8 mouse cellular contexts compared by ENCODE assay signal in the genomic region with DNA sequence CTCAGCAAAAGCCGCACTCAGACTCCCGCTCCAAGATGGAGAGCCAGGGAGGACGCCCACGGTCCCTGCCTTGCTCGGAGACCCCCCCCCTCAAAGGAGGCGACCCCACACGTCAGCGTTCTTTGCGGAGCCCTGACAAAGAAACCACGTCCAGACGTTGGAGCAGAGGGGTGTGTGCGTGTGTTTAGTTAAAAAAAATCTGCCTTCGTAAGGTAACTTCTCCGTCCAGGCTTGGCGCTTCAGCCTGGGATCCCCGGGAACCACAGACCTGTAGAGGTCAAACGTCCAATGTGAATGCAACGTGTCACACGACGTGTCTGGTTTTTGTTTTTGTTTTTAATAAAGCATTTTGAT. TPM values are rescaled to one million over a fixed set of nuclear protein-coding genes. Genes with fewer than 3 reads are reported as not detected.
A peak's percentile ranks its signal among the peaks of the same experiment; 100 is the strongest.
DNase-seq lines count a peak whose midpoint lies in the region; ATAC-seq and TF ChIP-seq lines count a peak whose summit lies in the region.

No protein-coding gene starts in this region.

- H3K4me2 ChIP-seq in kidney, embryonic 16.5 days (replicated peaks; ENCODE audit: low read depth, low read length) = peak overlapping the region; percentile 86
- peak overlapping the region; percentile 87 for H3K4me2 ChIP-seq in myocyte (ENCODE audit: low read depth)

- ATAC-seq in erythroblast, adult 5-6 weeks (replicated peaks; ENCODE audit: low FRiP score, poor library complexity, severe bottlenecking) = no peak
- ATAC-seq in kidney, embryonic 16.5 days (ENCODE audit: low FRiP score, low TSS enrichment) = peak; percentile 47

- H3ac ChIP-seq in myocyte (ENCODE audit: control insufficient read depth, insufficient read length) = peak overlapping the region; percentile 89

- H3K27me3 ChIP-seq in erythroblast, embryonic 14.5 days (ENCODE audit: control insufficient read depth) = peaks cover 46% of the 10 kb centered on the region
- peaks cover 18% of the 10 kb centered on the region; the same call in 1 of the 2 replicates for H3K27me3 ChIP-seq in forebrain, embryonic 10.5 days (ENCODE audit: poor library complexity, severe bottlenecking)
- H3K27me3 ChIP-seq in kidney, embryonic 16.5 days (ENCODE audit: insufficient read depth, low read length) = no peaks in the 10 kb centered on the region
- no peaks in the 10 kb centered on the region for H3K27me3 ChIP-seq in myocyte (ENCODE audit: control insufficient read depth, insufficient read depth, insufficient read length)

- WGBS in forebrain, embryonic 10.5 days = under 1% methylated on average over 20 of the region's 20 CpGs
- WGBS in kidney, embryonic 16.5 days = under 1% methylated on average over 20 of the region's 20 CpGs

- peak overlapping the region; percentile 100 for H3K9ac ChIP-seq in kidney, embryonic 16.5 days (replicated peaks; ENCODE audit: low read length)

- H3K36me3 ChIP-seq in erythroblast, embryonic 14.5 days (ENCODE audit: control insufficient read depth) = no peaks in the 10 kb centered on the region
- H3K36me3 ChIP-seq in forebrain, embryonic 10.5 days (replicated peaks) = no peaks in the 10 kb centered on the region
- H3K36me3 ChIP-seq in kidney, embryonic 16.5 days (ENCODE audit: insufficient read depth, low read length) = no peaks in the 10 kb centered on the region
- H3K36me3 ChIP-seq in myocyte (ENCODE audit: control insufficient read depth, insufficient read depth) = no peaks in the 10 kb centered on the region

- TF ChIP-seq POLR2A in myocyte (IDR thresholded peaks at IDR 0.05; ENCODE audit: insufficient read length, low read depth) = no peak

- H3K79me2 ChIP-seq in myocyte (ENCODE audit: control insufficient read depth, insufficient read depth) = peaks cover 41% of the 10 kb centered on the region

- peak; percentile 61 for DNase-seq in 416B (ENCODE audit: low read depth)
- DNase-seq in forebrain, embryonic 10.5 days (ENCODE audit: extremely low spot score, low spot score) = no peak
- DNase-seq in cerebellum, adult 8-10 months = no peak
- no peak for DNase-seq in layer of hippocampus, postnatal 14 days (ENCODE audit: low spot score in 2 of 2)

- peaks cover 7% of the 10 kb centered on the region for H3K4me1 ChIP-seq in erythroblast, embryonic 14.5 days (ENCODE audit: control insufficient read depth)
- H3K4me1 ChIP-seq in forebrain, embryonic 10.5 days = peaks cover 35% of the 10 kb centered on the region
- H3K4me1 ChIP-seq in kidney, embryonic 16.5 days (ENCODE audit: insufficient read depth, low read length) = peaks cover 25% of the 10 kb centered on the region

- H3K4me3 ChIP-seq in erythroblast, embryonic 14.5 days (replicated peaks) = peak overlapping the region; percentile 58
- peak overlapping the region; percentile 95 for H3K4me3 ChIP-seq in forebrain, embryonic 10.5 days
- peak overlapping the region; percentile 98 for H3K4me3 ChIP-seq in kidney, embryonic 16.5 days (ENCODE audit: low read length)
- peak overlapping the region; percentile 65 for H3K4me3 ChIP-seq in myocyte

- peak overlapping the region; percentile 100 for H3K27ac ChIP-seq in forebrain, embryonic 10.5 days
- H3K27ac ChIP-seq in kidney, embryonic 16.5 days (ENCODE audit: low read length) = peak overlapping the region; percentile 98

- no peaks in the 10 kb centered on the region for H3K9me3 ChIP-seq in erythroblast, embryonic 14.5 days (ENCODE audit: control insufficient read depth, low read length)
- no peaks in the 10 kb centered on the region for H3K9me3 ChIP-seq in forebrain, embryonic 10.5 days
- no peaks in the 10 kb centered on the region for H3K9me3 ChIP-seq in kidney, embryonic 16.5 days (ENCODE audit: low read length)

TF ChIP-seq in myocyte, 11 proteins besides CTCF, POLR2A, EP300 and RAD21:
- TF ChIP-seq CEBPB (IDR thresholded peaks at IDR 0.05; ENCODE audit: insufficient read depth, poor library complexity, severe bottlenecking) (no peak), E2F4 (IDR thresholded peaks at IDR 0.05; ENCODE audit: insufficient read depth) (no peak), MYOD1 (IDR thresholded peaks at IDR 0.05; ENCODE audit: control insufficient read depth in 1 of 3, insufficient read length in 2 of 3, low read depth in 2 of 3) (no peak), TCF3 (IDR thresholded peaks at IDR 0.05; ENCODE audit: insufficient read length, low read depth) (no peak), USF1 (IDR thresholded peaks at IDR 0.05; ENCODE audit: low read depth) (no peak), MYOG (IDR thresholded peaks at IDR 0.05; ENCODE audit: control insufficient read depth in 1 of 3, insufficient read depth in 1 of 3, insufficient read length in 2 of 3, low read depth in 2 of 3) (no peak), TCF12 (IDR thresholded peaks at IDR 0.05; ENCODE audit: insufficient read depth, poor library complexity, severe bottlenecking) (no peak), POLR2AphosphoS2 (IDR thresholded peaks at IDR 0.05; ENCODE audit: insufficient read length, low read depth) (no peak)

RNA-seq across cellular contexts. Expression of gene Fnbp1l, which starts 0.4 kb away (rescaled TPM):
- not detected in 2 replicates for polyA plus RNA-seq in erythroblast, embryonic 14.5 days (2012)
- 2.5 and 25.7 TPM in 2 replicates for total RNA-seq in erythroblast, adult 5-6 weeks (2015; ENCODE audit: low replicate concordance)
- 3.2 and 8.0 TPM in 2 replicates for total RNA-seq in erythroblast, adult 5-6 weeks (2017; ENCODE audit: low replicate concordance)
- 56.5 and 58.7 TPM in 2 replicates for polyA plus RNA-seq in forebrain, embryonic 10.5 days (2016; fragmentation: Nextera tagmentation; extraction: Ambion mirVana)
- 41.4 and 46.2 TPM in 2 replicates for polyA plus RNA-seq in kidney, embryonic 16.5 days (2015; fragmentation: Nextera tagmentation; extraction: Ambion mirVana)
- 8.6 TPM for polyA plus RNA-seq in myocyte (2012; fragmentation: generic; extraction: Trizol)
- total RNA-seq in layer of hippocampus, postnatal 14 days (2021) = 10 to 100 TPM; 60.0 to 60.1 TPM
